Mouse (Mus musculus) neural tube, postnatal 0 days (tissue): Measurements from ENCODE around the gene Scgb2b2. TPM values are rescaled to one million over a fixed set of nuclear protein-coding genes. Genes with fewer than 3 reads are reported as not detected.

Experiments used
- polyA plus RNA-seq: library from polyadenylated mRNA; unstranded; fragments of >200 nt; fragmentation: Nextera tagmentation; extraction: Ambion mirVana; gene quantifications from 2 replicates; pipeline ENCODE4 v1.2.1, GENCODE M21; 2015

Gene Scgb2b2
- not detected in 2 replicates for polyA plus RNA-seq

DNA sequence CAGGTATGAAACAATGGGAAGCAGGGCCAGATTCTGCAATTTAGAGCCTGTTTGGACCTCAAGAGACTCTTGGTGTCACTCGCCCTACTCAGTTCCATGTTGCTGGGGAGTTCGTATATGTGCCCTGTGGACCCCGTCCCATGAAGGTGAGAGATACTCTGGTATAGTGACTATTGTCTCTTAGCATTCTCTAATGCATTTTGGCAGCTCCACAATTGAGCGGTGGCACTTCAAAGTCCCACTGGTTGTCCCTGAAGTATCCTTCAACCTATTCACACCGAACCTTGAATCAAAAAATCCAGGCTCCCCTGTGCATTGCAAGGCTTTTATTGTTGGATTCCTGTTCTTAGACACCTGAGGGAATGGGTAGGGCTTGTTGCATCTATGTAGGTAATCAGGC lies at the start of gene Scgb2b2:
Gene Scgb2b2, plus strand, starts transcription at position 301 of the 400 bp plus-strand sequence.

GRCm38 (mm10) chr7:31291721-31292120 lies 1.4 kb downstream of the Scgb2b2 start, which contains the start of gene Scgb1b2:
TSS of gene Scgb1b2 (minus strand) at chr7:31291821.

Other genes starting within 250 kb of the Scgb2b2 start
- 36.9 and 57.9 TPM in 2 replicates for gene Fxyd5, start 248.0 kb upstream of the Scgb2b2 start, polyA plus RNA-seq
- 714 and 730 TPM in 2 replicates for gene Fxyd7, start 239.0 kb upstream of the Scgb2b2 start, polyA plus RNA-seq
- 87.3 and 114 TPM in 2 replicates for gene Fxyd1, start 233.3 kb upstream of the Scgb2b2 start, polyA plus RNA-seq
- 2.5 and 3.6 TPM in 2 replicates for gene Lgi4, start 231.2 kb upstream of the Scgb2b2 start, polyA plus RNA-seq
- 3.1 and 3.5 TPM in 2 replicates for gene Fxyd3, start 213.8 kb upstream of the Scgb2b2 start, polyA plus RNA-seq
- gene Hpn, start 175.2 kb upstream of the Scgb2b2 start, polyA plus RNA-seq, result 0.71 and 1.0 TPM in 2 replicates
- 71.7 and 85.1 TPM in 2 replicates for gene Scn1b, start 163.5 kb upstream of the Scgb2b2 start, polyA plus RNA-seq
- gene Gramd1a, start 134.6 kb upstream of the Scgb2b2 start, polyA plus RNA-seq, result 112 and 137 TPM in 2 replicates
- gene Scgb1b2, start 1.3 kb downstream of the Scgb2b2 start, polyA plus RNA-seq, result not detected in 2 replicates
- not detected in 2 replicates for gene Scgb2b3, start 71.6 kb downstream of the Scgb2b2 start, polyA plus RNA-seq
- not detected in 2 replicates for gene Scgb1b3, start 85.1 kb downstream of the Scgb2b2 start, polyA plus RNA-seq